Mouse (Mus musculus) heart, embryonic 16.5 days (tissue): Measurements from ENCODE around the gene Fermt1. TPM values are rescaled to one million over a fixed set of nuclear protein-coding genes. Genes with fewer than 3 reads are reported as not detected.

Experiments used
- polyA plus RNA-seq: library from polyadenylated mRNA; unstranded; fragments of >200 nt; fragmentation: Nextera tagmentation; extraction: Ambion mirVana; gene quantifications from 2 replicates; pipeline ENCODE4 v1.2.1, GENCODE M21; 2015

The Fermt1 gene
- polyA plus RNA-seq, 1 experiment from 2014 or later: 6.0 TPM

Other genes starting within 250 kb of the Fermt1 start
- 0.22 and 0.45 TPM in 2 replicates for gene Chgb, start 164.6 kb downstream of the Fermt1 start, polyA plus RNA-seq
- 15.1 and 16.1 TPM in 2 replicates for gene Trmt6, start 129.9 kb downstream of the Fermt1 start, polyA plus RNA-seq
- gene Mcm8, start 129.8 kb downstream of the Fermt1 start, polyA plus RNA-seq: 8.7 and 10.0 TPM in 2 replicates
- 5.5 and 5.6 TPM in 2 replicates for gene Crls1, start 99.2 kb downstream of the Fermt1 start, polyA plus RNA-seq
- gene Lrrn4, start 65.0 kb downstream of the Fermt1 start, polyA plus RNA-seq: 9.6 and 11.3 TPM in 2 replicates